Mouse (Mus musculus) heart, embryonic 13.5 days (tissue): ENCODE data around the gene Akap10. TPM values are rescaled to one million over a fixed set of nuclear protein-coding genes. Genes with fewer than 3 reads are reported as not detected.

Experiments used
- ATAC-seq: fragments of 200-750 bp; cut with Nextera tagmentation; 2 replicates; pipeline ENCODE4 v1.8.0; 2017; ENCODE audit warnings: moderate TSS enrichment; ENCODE audit not compliant: insufficient number of reproducible peaks, low FRiP score, low TSS enrichment; ENCODE audit errors: extremely low read depth
- H3K27ac ChIP-seq: fragments of 300-500 bp; sonication (generic); replicated peaks from 2 replicates; pipeline ENCODE4 v1.5.1; 2015; ENCODE audit warnings: moderate library complexity, mild to moderate bottlenecking, inconsistent platforms
- H3K27me3 ChIP-seq: fragments of 300-500 bp; sonication (generic); replicated peaks from 2 replicates; pipeline ENCODE4 v1.6.1; 2015; ENCODE audit warnings: mild to moderate bottlenecking, inconsistent platforms
- H3K36me3 ChIP-seq: fragments of 300-500 bp; sonication (generic); 2 replicates; pipeline ENCODE4 v1.6.1; 2015; ENCODE audit warnings: mild to moderate bottlenecking, inconsistent platforms
- H3K4me1 ChIP-seq: fragments of 300-500 bp; sonication (generic); 2 replicates; pipeline ENCODE4 v1.6.1; 2015; ENCODE audit warnings: inconsistent platforms
- H3K4me2 ChIP-seq: fragments of 300-500 bp; sonication (generic); 2 replicates; pipeline ENCODE4 v1.6.1; 2015; ENCODE audit warnings: inconsistent platforms, mild to moderate bottlenecking, moderate library complexity
- H3K4me3 ChIP-seq: fragments of 300-500 bp; sonication (generic); 2 replicates; pipeline ENCODE4 v1.5.1; 2015; ENCODE audit warnings: moderate library complexity, mild to moderate bottlenecking, inconsistent platforms
- H3K9ac ChIP-seq: fragments of 300-500 bp; sonication (generic); 2 replicates; pipeline ENCODE4 v1.6.1; 2015; ENCODE audit warnings: inconsistent platforms, mild to moderate bottlenecking, moderate library complexity
- H3K9me3 ChIP-seq: fragments of 300-500 bp; sonication (generic); 2 replicates; pipeline ENCODE4 v1.6.1; 2016; ENCODE audit warnings: inconsistent platforms
- WGBS: fragments of 180-500 bp; shearing (Covaris S2); methylation state at CpG from one replicate; pipeline ENCODE4 v1.1.7; 2015; ENCODE audit warnings: mixed read lengths; 5-methylcytosine and 5-hydroxymethylcytosine counted together
- polyA plus RNA-seq: library from polyadenylated mRNA; unstranded; fragments of >200 nt; fragmentation: Nextera tagmentation; extraction: Ambion mirVana; gene quantifications from 2 replicates; pipeline ENCODE4 v1.2.1, GENCODE M21; 2015

Akap10 gene
- polyA plus RNA-seq, 1 experiment from 2014 or later = 11.9 TPM

DNA sequence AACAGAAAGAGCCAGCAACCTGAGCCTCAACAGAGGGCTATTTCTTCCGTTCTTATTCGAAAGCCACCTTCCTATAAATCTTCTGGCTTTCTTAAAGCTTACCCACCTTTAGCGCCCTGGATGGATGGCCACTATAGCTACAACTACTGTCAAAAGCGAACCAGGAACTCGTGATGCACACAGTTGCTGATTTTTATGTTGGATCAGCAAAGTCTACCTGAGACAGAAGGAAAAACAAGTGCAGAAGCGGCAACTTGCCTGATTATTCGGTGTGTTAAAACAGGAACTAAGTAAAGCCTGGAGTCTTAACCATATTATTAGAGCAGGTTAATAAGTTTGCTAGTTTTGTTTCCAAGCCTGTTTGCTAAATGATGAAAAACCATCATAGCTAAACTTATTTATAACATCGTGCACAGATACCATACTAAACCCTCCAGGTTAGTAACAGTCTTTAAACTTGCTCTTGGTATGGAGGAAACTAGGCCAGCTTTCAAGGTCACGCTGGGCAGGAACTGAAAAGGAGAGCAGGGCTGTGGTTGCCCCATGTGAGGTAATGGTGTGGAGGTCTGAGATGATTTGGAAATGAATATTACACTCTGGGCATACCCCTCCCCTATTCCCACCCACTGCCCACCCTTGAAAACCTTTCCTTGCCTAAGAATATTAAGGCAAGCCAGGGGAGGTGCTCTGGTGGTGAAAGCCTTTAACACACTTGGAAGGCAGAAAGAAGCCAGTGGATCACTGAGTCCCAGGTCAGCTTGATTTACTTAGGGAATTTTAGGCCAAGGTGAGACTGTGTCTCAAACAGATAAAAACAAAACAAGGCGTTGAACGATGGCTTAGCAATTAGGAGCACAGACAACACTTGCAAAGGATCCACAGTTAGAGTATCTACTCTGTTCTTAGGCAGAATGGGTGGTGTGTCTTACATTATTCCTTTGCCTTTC is 861 bp upstream of the Akap10 start:
- WGBS = 19% methylated on average over 11 of the region's 11 CpGs
- H3K4me3 ChIP-seq = peak overlapping the region; percentile 91
- no peaks in the 10 kb centered on the region for H3K27me3 ChIP-seq
- peak overlapping the region; percentile 96 for H3K9ac ChIP-seq
- H3K4me2 ChIP-seq = peak overlapping the region; percentile 80
- peak overlapping the region; percentile 98 for H3K27ac ChIP-seq
- 0 out of 2 replicates have a peak, but pooled peaks have one; percentile 4 for ATAC-seq
- no peaks in the 10 kb centered on the region for H3K9me3 ChIP-seq
- H3K36me3 ChIP-seq = peaks cover 9% of the 10 kb centered on the region
- peaks cover 22% of the 10 kb centered on the region for H3K4me1 ChIP-seq

DNA sequence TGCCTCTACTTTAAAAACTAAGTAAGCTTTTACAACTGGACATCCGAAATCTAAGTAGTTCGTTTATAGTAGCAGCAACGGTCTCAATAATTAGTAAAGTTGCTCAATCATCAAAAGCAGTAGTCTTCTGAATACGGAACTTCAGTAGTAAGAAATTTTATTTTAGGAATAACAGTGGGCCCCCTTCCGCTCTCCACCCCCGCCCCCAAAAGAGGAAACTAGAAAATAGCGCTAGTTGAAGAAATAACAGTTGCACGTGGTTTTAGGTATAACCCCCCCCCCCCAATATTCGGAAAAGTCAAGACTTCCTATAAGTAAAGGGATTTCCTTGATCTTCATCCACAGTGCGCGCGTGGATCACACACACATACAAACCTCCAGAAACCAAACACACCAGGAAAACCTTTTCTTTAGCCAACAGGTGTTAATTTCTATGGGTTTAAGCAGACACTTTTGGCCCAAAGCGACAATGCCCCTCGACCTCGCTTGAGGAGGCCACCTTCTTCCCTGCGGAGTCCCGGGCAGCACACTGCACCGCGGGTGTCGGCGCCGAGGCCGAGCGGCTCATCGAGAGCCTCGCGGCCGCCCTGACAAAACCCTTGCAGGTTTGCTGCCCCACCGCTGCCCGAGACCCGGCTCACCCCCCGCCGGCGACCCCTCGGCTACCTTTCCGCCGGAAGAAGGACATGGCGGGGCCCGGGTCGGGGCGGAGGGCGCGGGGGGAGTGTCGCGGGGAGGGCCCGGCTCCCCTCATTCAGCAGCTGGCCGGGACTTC is 542 bp downstream of the Akap10 start:
- peak overlapping the region; percentile 80 for H3K4me2 ChIP-seq
- ATAC-seq = peak; percentile 50; the same call in 1 of the 2 replicates
- whole genome bisulfite sequencing = 2% methylated on average over 47 of the region's 47 CpGs
- peak overlapping the region; percentile 98 for H3K27ac ChIP-seq
- peak overlapping the region; percentile 96 for H3K9ac ChIP-seq
- peaks cover 32% of the 10 kb centered on the region for H3K4me1 ChIP-seq
- no peaks in the 10 kb centered on the region for H3K9me3 ChIP-seq
- peak overlapping the region; percentile 91 for H3K4me3 ChIP-seq
- no peaks in the 10 kb centered on the region for H3K27me3 ChIP-seq
- H3K36me3 ChIP-seq = peaks cover 9% of the 10 kb centered on the region

DNA sequence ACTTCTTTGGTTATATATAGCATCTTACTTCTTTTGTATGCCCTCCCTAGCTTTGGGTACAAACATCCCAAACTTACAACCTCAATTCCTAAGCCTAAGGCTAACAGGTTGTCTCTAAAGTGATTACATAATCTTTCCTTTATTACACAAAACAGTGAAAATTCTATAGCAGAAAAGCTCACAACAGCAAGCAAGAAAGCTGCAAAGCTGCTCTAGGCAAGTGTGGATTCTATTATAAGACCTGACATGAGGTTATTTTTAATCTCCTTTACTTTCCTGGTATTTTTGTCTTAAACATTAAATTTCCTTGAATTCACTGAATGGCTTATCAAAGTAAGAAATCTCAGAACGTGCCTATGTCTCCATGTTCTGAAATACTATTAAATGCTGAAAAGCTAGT is 6.7 kb downstream of the Akap10 start:
- WGBS = 41% methylated on average over 1 of the region's 1 CpGs

DNA sequence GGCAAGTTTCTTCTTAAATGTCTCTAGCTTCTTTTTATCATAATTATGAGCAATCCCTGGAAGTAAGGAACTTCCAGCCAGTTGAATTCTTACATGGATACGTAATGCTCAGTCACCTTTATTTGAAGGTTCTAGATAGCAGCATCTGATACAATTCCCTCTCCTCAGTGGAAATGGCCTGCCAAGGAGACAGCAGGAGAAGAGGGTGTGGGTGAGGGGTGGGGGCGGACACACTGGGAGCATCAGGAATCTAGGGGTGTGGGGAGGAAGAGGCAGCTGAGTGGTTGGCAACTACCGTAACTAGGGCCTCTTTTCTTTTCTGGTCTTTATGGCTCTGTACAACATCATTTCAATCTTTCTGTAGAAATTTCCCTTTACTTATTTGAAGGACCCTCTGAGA is 10.3 kb downstream of the Akap10 start:
- no peaks in the 10 kb centered on the region for H3K27me3 ChIP-seq

More for the DNA sequence above, 6.7 kb downstream of the Akap10 start:
- no peak for ATAC-seq
- no peak overlapping the region for H3K4me3 ChIP-seq
- H3K4me1 ChIP-seq = peaks cover 34% of the 10 kb centered on the region
- no peak overlapping the region for H3K4me2 ChIP-seq
- no peaks in the 10 kb centered on the region for H3K27me3 ChIP-seq
- H3K27ac ChIP-seq = no peak overlapping the region
- H3K9ac ChIP-seq = no peak overlapping the region
- peaks cover 31% of the 10 kb centered on the region for H3K36me3 ChIP-seq
- H3K9me3 ChIP-seq = no peaks in the 10 kb centered on the region

DNA sequence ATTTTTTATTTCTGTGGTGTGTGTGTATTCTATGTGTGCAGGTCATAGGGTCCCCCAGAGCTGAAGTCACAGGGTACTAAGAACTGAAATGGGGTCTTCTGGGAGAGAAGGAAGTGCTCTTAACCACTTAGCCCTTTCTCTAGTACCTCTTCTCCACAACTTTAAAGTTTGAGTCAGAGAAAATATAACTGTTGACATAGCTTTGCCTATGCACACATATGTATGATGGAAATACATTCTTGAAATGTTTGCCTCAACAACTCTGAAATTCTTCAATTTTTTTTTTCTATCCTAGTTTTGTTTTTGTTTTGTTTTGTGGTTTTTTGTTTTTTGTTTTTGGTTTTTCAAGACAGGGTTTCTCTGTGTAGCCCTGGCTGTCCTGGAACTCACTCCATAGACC is 21.7 kb downstream of the Akap10 start:
- Histone ChIP-seq H3K36me3 (peaks cover 88% of the 10 kb centered on the region), H3K27ac (no peak overlapping the region)

More for the DNA sequence above, 10.3 kb downstream of the Akap10 start:
- no peak overlapping the region for H3K4me2 ChIP-seq
- peaks cover 44% of the 10 kb centered on the region for H3K36me3 ChIP-seq
- no peak overlapping the region for H3K4me3 ChIP-seq
- no peak overlapping the region for H3K27ac ChIP-seq
- peaks cover 22% of the 10 kb centered on the region for H3K4me1 ChIP-seq
- ATAC-seq = no peak
- no peaks in the 10 kb centered on the region for H3K9me3 ChIP-seq
- 94% methylated on average over 3 of the region's 3 CpGs for WGBS
- H3K9ac ChIP-seq = no peak overlapping the region

DNA sequence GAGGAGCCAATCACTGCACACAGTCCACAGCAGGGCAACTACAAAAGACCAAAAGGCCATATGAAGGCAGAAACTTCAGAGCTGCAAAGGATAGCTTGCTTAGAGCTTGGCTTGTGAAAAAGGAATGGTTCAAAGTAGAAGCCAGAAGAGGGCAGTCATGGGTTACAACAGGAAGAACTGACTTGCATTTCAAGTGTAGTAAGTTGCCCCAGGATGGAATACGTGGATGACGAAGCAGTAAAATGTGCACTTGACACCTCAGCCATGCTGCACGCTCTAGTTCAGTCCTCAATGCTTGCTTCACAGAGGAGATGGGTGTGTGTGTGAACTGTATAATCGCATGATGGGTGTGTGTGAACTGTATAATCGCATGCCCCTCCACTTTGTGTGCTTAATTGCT is 47.9 kb downstream of the Akap10 start:
- H3K9ac ChIP-seq = no peak overlapping the region
- H3K4me1 ChIP-seq = no peaks in the 10 kb centered on the region
- H3K4me3 ChIP-seq = no peak overlapping the region
- no peak for ATAC-seq
- no peaks in the 10 kb centered on the region for H3K9me3 ChIP-seq
- H3K36me3 ChIP-seq = peaks cover 85% of the 10 kb centered on the region
- no peak overlapping the region for H3K4me2 ChIP-seq
- no peaks in the 10 kb centered on the region for H3K27me3 ChIP-seq
- H3K27ac ChIP-seq = no peak overlapping the region
- WGBS = 63% methylated on average over 5 of the region's 5 CpGs

More for the DNA sequence above, 21.7 kb downstream of the Akap10 start:
- no peak overlapping the region for H3K4me2 ChIP-seq
- no peak overlapping the region for H3K9ac ChIP-seq
- no peak for ATAC-seq
- no peaks in the 10 kb centered on the region for H3K27me3 ChIP-seq
- H3K4me3 ChIP-seq = no peak overlapping the region
- H3K9me3 ChIP-seq = no peaks in the 10 kb centered on the region
- no peaks in the 10 kb centered on the region for H3K4me1 ChIP-seq

DNA sequence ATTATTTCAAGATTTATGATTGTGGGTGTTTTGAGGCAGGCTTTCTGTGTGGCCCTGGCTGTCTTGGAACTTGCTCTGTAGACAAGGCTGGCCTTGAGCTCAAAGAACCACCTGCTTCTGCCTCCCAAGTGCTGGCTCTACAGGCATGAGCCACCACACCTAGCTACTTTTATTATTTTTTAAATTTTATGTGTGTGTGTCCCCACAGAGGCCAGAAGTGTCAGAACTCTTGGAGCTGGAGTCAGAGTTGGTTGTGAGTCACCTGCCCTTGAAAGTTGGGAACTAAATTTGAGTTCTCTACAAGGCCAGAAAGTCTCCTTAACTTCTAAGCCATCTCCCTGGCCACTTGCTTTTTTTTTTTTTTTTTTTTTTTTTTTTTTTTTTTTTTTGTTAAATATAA is 50.1 kb downstream of the Akap10 start:
- Histone ChIP-seq H3K4me3 (no peak overlapping the region), H3K9me3 (no peaks in the 10 kb centered on the region), H3K4me2 (no peak overlapping the region), H3K4me1 (no peaks in the 10 kb centered on the region), H3K27ac (no peak overlapping the region), H3K27me3 (no peaks in the 10 kb centered on the region), H3K36me3 (peaks cover 86% of the 10 kb centered on the region), H3K9ac (no peak overlapping the region)
- ATAC-seq = no peak

DNA sequence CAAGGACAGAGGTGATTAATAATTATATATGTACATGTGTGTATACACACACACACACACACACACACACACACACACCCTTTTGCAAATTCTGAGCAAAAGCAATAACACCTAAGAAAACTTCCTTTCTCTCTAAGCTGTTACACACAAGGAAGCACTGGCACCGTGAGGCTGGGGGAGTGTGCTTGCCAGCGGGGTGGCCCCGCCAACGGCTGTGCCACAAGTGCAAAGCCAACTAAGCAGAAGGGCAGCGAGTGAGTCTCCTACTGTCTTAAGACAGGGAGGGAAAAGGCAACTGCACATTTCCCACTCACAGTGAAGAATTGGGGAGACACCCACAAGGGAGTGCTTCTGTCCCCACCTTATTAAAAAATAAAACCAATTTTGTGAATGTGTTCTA is 58.2 kb downstream of the Akap10 start:
- Histone ChIP-seq H3K9ac (no peak overlapping the region), H3K27ac (no peak overlapping the region), H3K4me3 (no peak overlapping the region), H3K4me1 (no peaks in the 10 kb centered on the region), H3K27me3 (no peaks in the 10 kb centered on the region), H3K9me3 (no peaks in the 10 kb centered on the region), H3K36me3 (peaks cover 85% of the 10 kb centered on the region), H3K4me2 (no peak overlapping the region)
- 90% methylated on average over 5 of the region's 5 CpGs for WGBS
- no peak for ATAC-seq

DNA sequence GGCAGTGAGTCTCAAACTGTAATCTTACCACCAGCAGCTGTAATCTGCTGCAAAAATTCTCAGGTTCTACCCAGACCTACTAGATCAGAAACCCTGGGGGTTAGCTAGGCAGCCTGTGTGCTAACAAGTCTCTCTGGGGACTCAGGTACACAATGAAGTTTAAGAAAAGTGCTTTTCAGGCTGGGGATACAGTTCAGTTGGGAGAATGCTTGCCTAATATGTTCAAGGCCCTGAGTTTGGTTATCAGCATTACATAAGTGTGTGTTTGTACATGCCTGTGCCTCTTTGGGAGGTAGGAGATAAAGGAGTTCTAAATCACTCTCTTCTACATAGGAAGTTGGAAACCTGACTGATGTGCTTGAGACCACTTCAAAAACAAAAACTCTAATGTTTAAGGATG is 63.2 kb downstream of the Akap10 start:
- Histone ChIP-seq H3K4me3 (no peak overlapping the region), H3K4me1 (no peaks in the 10 kb centered on the region), H3K27ac (no peak overlapping the region), H3K9me3 (no peaks in the 10 kb centered on the region), H3K36me3 (peaks cover 44% of the 10 kb centered on the region), H3K9ac (no peak overlapping the region), H3K4me2 (no peak overlapping the region), H3K27me3 (no peaks in the 10 kb centered on the region)
- ATAC-seq = no peak

DNA sequence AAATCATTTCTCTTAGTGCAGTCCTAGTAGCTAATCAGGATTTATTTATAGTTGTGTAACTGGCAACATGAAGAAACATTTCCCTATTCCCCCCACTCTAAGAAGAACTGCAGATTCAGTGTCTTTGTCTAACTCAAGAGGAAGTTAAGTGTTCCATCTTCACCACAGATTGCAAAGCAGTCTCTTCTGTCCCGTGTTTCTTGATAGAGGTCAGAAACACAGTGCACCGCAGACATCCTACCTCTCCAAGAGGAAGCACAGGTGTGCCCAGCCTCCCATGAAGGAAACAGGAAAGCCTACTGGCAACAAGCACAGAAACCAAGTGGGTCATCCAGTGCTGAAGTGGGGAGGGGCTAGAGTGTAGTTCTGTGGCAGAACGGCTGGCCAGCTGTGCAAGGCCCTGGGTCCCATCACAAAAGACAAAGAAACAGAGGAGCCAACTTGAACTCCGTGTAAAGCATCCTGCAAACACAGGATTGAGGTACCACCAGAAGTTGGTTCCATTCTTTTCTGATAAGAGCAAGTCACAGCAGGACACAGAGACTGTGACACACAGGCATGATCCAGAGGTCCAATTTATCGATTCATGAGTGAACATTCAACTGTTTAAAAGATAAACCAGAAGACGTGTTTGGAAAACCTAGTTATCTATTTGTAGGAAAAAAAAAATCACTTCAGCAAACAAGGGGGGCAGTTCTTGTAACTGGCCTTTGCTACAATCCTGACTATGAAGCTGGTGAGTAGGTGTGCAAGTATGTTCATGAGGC is 68.1 kb downstream of the Akap10 start:
- H3K27me3 ChIP-seq = no peaks in the 10 kb centered on the region
- no peak for ATAC-seq
- peaks cover 4% of the 10 kb centered on the region; the same call in 1 of the 2 replicates for H3K36me3 ChIP-seq
- H3K4me1 ChIP-seq = no peaks in the 10 kb centered on the region
- no peak overlapping the region for H3K27ac ChIP-seq
- no peaks in the 10 kb centered on the region for H3K9me3 ChIP-seq
- no peak overlapping the region for H3K4me3 ChIP-seq
- H3K9ac ChIP-seq = no peak overlapping the region
- WGBS = 57% methylated on average over 6 of the region's 6 CpGs
- no peak overlapping the region for H3K4me2 ChIP-seq

DNA sequence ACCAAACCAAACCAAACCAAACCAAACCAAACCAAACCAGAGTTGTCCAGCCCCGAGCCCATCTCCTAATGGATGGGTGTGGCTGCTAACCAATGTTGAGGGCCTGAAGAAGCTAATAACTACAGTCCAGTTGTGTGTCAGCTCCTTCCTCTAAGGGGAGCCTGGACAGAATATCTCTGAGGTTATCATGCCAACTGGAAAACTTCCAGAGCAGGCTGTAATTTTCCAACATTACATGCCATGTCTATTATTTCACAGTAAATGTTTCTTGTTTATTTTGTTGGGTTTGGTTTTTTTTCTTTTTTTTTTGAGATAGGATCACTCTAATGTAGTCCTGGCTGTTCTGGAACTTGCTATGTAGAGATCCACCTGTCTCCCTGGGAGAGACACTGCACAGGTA is 70.7 kb downstream of the Akap10 start:
- Histone ChIP-seq H3K36me3 (no peaks in the 10 kb centered on the region), H3K4me3 (no peak overlapping the region), H3K4me1 (no peaks in the 10 kb centered on the region), H3K9me3 (no peaks in the 10 kb centered on the region), H3K9ac (no peak overlapping the region), H3K27me3 (no peaks in the 10 kb centered on the region), H3K27ac (no peak overlapping the region), H3K4me2 (no peak overlapping the region)
- WGBS = 70% methylated on average over 1 of the region's 1 CpGs
- ATAC-seq = no peak
